Mouse (Mus musculus) adrenal gland, postnatal 10 days (tissue): Measurements from ENCODE around the gene Dgkq. TPM values are rescaled to one million over a fixed set of nuclear protein-coding genes. Genes with fewer than 3 reads are reported as not detected.

Experiments used
- DNase-seq: peaks from one replicate; pipeline ENCODE4 v3.0.0; 2021; ENCODE audit warnings: mixed read lengths
- total RNA-seq, 2 experiments: library from RNA; stranded (reverse); gene quantifications; 2 replicates each; pipeline ENCODE4 v1.2.3; 2021

Dgkq gene
- total RNA-seq, 2 experiments from 2014 or later = 16.7 to 23.7 TPM

GRCm38 (mm10) chr5:108689091-108689490 lies 19.6 kb upstream of the Dgkq start:
- DNase-seq = no peak

GRCm38 (mm10) chr5:108680871-108681270 lies 11.4 kb upstream of the Dgkq start:
- DNase-seq = peak; percentile 45

GRCm38 (mm10) chr5:108679909-108680308 lies 10.4 kb upstream of the Dgkq start:
- DNase-seq = no peak

DNA sequence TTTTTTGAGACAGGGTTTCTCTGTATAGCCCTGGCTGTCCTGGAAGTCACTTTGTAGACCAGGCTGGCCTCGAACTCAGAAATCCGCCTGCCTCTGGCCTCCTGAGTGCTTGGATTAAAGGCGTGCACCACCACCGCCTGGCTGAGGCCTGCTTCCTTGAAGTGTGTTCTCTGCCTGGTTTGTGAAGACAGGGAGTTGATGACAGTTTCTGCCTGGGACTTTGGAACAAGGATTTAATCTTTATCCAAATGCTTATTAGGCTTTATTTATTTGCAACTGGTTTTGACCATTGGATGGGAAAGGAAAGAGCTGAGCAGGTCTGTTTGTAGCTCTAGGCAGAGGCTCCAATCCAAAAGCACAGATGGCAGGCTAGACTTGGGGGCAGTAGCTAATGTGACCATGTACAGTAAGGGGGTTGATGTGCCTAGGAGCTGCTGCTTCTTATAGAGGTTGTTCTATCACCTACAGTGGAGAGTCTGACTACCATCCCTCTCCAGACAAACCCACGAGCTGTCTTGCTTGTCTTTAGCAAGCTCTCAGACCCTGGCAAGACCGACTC lies 8.9 kb upstream of the Dgkq start:
- DNase-seq = no peak

DNA sequence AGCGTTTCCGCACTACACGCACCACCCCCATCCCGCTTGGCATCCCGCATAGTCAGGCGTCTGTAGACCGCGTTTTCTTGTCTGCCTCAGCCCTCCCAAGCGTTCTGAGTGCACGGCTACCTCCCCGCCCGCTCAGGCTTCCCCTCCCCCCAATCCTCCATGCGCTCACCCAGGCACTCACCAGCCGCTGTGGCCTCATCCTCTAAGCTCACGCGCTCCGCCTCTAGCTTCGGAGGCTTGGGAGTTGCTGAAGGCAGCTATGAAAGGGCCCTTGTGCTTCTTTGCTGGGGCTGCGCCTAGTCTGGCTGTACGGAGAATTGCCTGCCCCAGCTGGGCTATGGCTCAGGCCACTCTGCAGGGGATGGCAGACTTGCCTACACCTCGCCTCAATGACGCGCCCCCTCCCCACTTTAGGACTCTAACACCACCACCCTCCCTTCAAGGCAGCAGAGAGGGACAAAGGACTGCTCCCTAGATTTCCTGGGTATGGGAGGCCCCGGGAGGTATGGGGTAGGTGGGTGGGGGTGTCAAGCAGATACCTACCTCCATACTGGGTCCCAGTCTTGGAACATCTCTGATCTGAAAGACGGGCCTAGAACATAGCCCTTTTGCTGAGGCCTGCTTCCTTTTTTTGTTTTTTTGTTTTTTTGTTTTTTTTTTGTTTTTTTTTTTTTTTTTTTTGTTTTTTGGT lies 8.3 kb upstream of the Dgkq start:
- peak; percentile 72 for DNase-seq

GRCm38 (mm10) chr5:108676772-108677498 lies 7.5 kb upstream of the Dgkq start:
- DNase-seq = no peak

- no peak for DNase-seq
Observed at GRCm38 (mm10) chr5:108675251-108675816, 5.9 kb upstream of the Dgkq start, which contains the start of gene Slc26a1. TSS of gene Slc26a1 (minus strand) at chr5:108675569.

DNA sequence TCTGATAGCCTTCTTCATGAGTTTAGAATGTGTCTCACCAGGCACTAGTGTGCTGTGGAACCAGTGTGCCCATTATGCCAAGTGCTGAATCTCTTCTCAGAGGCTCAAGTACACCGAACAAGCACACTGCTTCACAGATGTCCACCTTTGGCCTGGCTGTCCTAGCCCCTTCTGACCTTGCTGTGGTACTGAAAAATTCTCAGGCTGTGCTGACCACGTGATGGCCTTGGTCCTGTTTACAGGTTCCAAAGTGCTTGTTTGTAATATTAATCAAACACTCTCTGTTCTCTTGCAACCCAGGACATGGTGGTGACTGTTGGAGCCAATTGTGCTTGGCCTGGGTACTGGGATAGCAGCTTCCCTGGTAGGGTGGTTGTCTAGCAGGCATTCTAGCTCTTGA lies 5.2 kb upstream of the Dgkq start:
- DNase-seq = no peak

DNA sequence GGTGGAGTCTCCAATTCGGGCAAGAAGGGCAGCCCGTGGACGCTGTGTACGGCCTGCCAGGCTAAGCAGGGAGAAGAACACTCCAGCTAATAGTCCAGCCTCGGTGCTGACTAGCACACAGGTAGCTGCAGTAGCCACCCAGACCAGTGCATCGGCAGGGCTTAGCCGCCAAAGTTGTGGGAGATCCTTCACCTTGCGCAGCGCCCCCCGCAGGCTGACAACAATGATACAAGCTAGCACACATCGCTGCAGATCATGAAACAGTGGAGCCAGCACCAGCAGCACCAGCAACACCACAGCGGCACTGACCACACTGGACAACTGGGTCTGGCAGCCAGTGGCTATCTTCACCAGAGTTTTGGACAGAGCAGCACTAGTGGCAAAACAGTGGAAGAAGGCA lies 2.3 kb upstream of the Dgkq start:
- no peak for DNase-seq

GRCm38 (mm10) chr5:108670785-108671184 lies 1.3 kb upstream of the Dgkq start:
- peak; percentile 72 for DNase-seq

DNA sequence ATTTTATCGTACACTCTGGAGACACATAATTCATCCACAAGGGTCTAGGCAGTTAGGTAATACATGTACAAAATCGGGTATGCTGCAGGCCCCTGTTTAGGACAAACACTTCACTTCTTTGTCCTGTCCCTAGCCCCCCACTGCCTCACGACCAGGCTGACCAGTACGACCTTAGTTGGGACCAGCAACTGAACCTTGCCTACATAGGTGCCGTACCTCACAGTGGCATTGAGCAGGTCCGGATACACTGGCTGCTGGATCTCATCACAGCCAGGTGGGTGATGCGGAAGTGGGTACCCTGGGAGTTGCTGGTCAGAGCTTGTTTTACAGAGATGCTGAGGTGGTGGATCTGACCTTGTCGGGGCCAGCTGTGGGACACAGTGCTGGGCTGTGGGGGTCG lies 514 bp upstream of the Dgkq start:
- no peak for DNase-seq

GRCm38 (mm10) chr5:108668387-108668932 lies 1.0 kb downstream of the Dgkq start:
- no peak for DNase-seq

- DNase-seq = no peak
Observed at GRCm38 (mm10) chr5:108667370-108667769, 2.1 kb downstream of the Dgkq start.

DNA sequence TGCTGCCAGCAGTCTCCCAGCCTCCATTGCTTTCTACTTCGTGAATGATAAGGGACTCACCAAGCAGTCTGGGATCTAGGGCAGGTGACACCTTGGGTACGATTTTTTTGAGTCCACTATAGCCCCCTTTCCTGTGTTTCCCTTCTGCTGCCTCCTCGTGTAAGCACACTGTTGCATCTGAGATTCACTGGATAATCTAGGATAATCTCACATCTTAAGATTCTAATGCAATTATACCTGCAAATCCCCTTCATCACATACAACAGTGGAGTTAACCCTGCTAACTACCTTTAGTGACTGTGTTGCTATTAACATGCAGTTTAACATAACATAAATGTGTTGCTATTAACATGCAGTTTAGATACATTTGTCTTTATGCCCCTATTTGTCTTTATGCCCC lies 4.4 kb downstream of the Dgkq start:
- DNase-seq = no peak

- no peak for DNase-seq
Observed at GRCm38 (mm10) chr5:108662772-108663171, 6.7 kb downstream of the Dgkq start.

GRCm38 (mm10) chr5:108660632-108661268 lies 8.7 kb downstream of the Dgkq start:
- peak; percentile 96 for DNase-seq

- DNase-seq = peak; percentile 42
Observed at GRCm38 (mm10) chr5:108659698-108660631, 9.5 kb downstream of the Dgkq start, which contains the start of gene Idua. TSS of gene Idua (plus strand) at chr5:108660331.

DNA sequence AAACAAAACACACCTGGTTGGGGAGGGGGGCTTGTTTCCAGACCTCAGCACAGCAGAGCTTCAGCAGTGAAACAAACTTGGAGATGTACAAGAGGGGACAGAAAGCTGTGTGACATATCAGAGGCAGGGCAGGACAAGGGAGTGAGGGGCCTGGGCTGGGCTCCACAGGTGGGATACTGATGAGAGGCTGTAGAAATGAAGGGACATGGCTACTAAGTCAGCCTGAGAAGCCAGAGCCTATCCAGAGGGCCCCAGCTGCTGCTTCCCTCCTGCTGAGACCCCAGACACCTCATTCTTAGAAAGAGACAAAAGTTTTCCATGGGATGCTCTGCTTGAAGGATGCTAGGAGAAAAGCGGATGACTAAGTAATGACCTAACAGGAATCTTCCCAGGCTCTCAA lies 10.9 kb downstream of the Dgkq start:
- DNase-seq = no peak

GRCm38 (mm10) chr5:108657406-108657805 lies 12.1 kb downstream of the Dgkq start:
- no peak for DNase-seq

DNA sequence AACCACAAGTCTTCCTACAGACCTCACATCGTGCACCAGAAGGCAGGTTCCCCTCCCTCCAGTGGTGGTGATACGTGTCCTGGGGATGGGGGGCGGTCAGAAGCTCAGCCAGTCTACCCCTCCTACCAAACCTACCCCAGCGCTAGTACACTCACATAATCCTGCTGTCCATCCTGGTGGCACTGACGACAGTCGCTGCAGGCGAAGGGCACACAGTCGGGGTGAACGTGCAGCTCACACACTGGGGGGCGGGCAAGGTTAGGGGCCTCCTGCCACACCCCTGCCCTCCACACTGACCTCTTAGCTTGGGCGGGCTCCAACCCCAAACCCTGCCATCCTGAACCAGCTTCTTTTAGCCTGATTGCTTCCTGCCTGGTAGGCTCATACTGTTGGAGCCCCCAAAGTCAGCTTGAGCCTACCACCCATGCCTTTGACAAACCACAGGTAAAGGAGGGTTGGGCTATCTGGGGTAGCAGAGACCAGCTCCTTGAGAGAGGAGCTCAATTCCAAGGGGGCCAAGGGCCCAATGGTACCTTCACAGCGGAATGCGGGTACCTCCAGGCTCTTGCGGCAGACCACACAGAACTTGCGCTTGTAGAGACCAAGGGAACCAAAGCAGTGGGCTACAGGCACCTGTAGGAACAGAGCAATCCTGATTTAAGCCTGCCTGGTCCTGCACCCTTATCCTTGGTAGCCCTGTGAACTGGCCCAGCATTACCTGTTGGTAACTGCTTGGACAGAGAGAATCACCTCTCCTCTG lies 13.4 kb downstream of the Dgkq start:
- DNase-seq = no peak
